Mouse (Mus musculus) myocyte (in vitro differentiated cells): Measurements from ENCODE around the gene Mt4. TPM values are rescaled to one million over a fixed set of nuclear protein-coding genes. Genes with fewer than 3 reads are reported as not detected.

ENCODE experiments used
- H3K27me3 ChIP-seq: one replicate; pipeline ENCODE4 v1.6.1; 2011; ENCODE audit not compliant: control insufficient read depth, insufficient read depth, insufficient read length
- H3K36me3 ChIP-seq: one replicate; pipeline ENCODE4 v1.6.1; 2011; ENCODE audit not compliant: control insufficient read depth, insufficient read depth
- H3K4me2 ChIP-seq: one replicate; pipeline ENCODE4 v1.6.1; 2011; ENCODE audit warnings: low read depth, control low read depth
- H3K4me3 ChIP-seq: one replicate; pipeline ENCODE4 v1.5.1; 2011; ENCODE audit warnings: mild to moderate bottlenecking, control low read depth, moderate library complexity
- H3K79me2 ChIP-seq: one replicate; pipeline ENCODE4 v1.6.1; 2011; ENCODE audit not compliant: control insufficient read depth, insufficient read depth
- H3ac ChIP-seq: one replicate; pipeline ENCODE4 v1.6.1; 2011; ENCODE audit not compliant: control insufficient read depth, insufficient read length
- CEBPB ChIP-seq: IDR thresholded peaks from 2 replicates; pipeline ENCODE4 v1.6.1; 2011; ENCODE audit warnings: mild to moderate bottlenecking, moderate library complexity; ENCODE audit not compliant: poor library complexity, insufficient read depth, severe bottlenecking
- E2F4 ChIP-seq: IDR thresholded peaks from one replicate; pipeline ENCODE4 v1.6.1; 2011; ENCODE audit warnings: mild to moderate bottlenecking, control low read depth, moderate library complexity; ENCODE audit not compliant: insufficient read depth
- MAX ChIP-seq: IDR thresholded peaks from one replicate; pipeline ENCODE4 v1.6.1; 2011; ENCODE audit warnings: low read depth, mild to moderate bottlenecking, control low read depth
- MYOD1 ChIP-seq, 3 experiments: IDR thresholded peaks; one replicate each; pipeline ENCODE4 v1.6.1; 2011; ENCODE audit warnings: control low read depth in 2 of 3, low read depth in 2 of 3, mild to moderate bottlenecking in 2 of 3, moderate library complexity in 1 of 3; ENCODE audit not compliant: insufficient read length in 2 of 3, control insufficient read depth in 1 of 3
- MYOG ChIP-seq, 3 experiments: IDR thresholded peaks; one replicate each; pipeline ENCODE4 v1.6.1; 2011; ENCODE audit warnings: control low read depth in 2 of 3, low read depth in 2 of 3, mild to moderate bottlenecking in 2 of 3; ENCODE audit not compliant: insufficient read length in 2 of 3, control insufficient read depth in 1 of 3, insufficient read depth in 1 of 3
- POLR2A ChIP-seq: IDR thresholded peaks from one replicate; pipeline ENCODE4 v1.6.1; 2011; ENCODE audit warnings: low read depth, mild to moderate bottlenecking, control low read depth, moderate library complexity; ENCODE audit not compliant: insufficient read length
- POLR2AphosphoS2 ChIP-seq: IDR thresholded peaks from one replicate; pipeline ENCODE4 v1.6.1; 2011; ENCODE audit warnings: low read depth, control low read depth; ENCODE audit not compliant: insufficient read length
- REST ChIP-seq: IDR thresholded peaks from one replicate; pipeline ENCODE4 v1.6.1; 2011; ENCODE audit warnings: mild to moderate bottlenecking, control low read depth, moderate library complexity; ENCODE audit not compliant: insufficient read depth, insufficient read length
- SRF ChIP-seq: IDR thresholded peaks from one replicate; pipeline ENCODE4 v1.6.1; 2011; ENCODE audit warnings: low read depth; ENCODE audit not compliant: control insufficient read depth, insufficient read length
- TCF12 ChIP-seq: IDR thresholded peaks from one replicate; pipeline ENCODE4 v1.6.1; 2011; ENCODE audit warnings: mild to moderate bottlenecking, control low read depth; ENCODE audit not compliant: poor library complexity, insufficient read depth, severe bottlenecking
- TCF3 ChIP-seq: IDR thresholded peaks from one replicate; pipeline ENCODE4 v1.6.1; 2011; ENCODE audit warnings: low read depth, control low read depth; ENCODE audit not compliant: insufficient read length
- USF1 ChIP-seq: IDR thresholded peaks from one replicate; pipeline ENCODE4 v1.6.1; 2011; ENCODE audit warnings: low read depth, mild to moderate bottlenecking, control low read depth, moderate library complexity
- polyA plus RNA-seq: library from polyadenylated mRNA; unstranded; fragments of >200 nt; fragmentation: generic; extraction: Trizol; gene quantifications from one replicate; pipeline ENCODE4 v1.2.1, GENCODE M21; 2012; ENCODE audit warnings: missing spikeins

Mt4 gene
- polyA plus RNA-seq, 1 experiment: not detected

GRCm38 (mm10) chr8:94098081-94098974 lies 38.7 kb upstream of the Mt4 start, which contains the start of gene Bbs2:
Bbs2 (minus strand) TSS chr8:94098928.
- Histone ChIP-seq H3K79me2 (no peaks in the 10 kb centered on the region), H3K27me3 (no peaks in the 10 kb centered on the region), H3ac (peak within 1 kb of the TSS; percentile 8), H3K4me3 (peak within 1 kb of the TSS; percentile 30), H3K36me3 (no peaks in the 10 kb centered on the region), H3K4me2 (peak within 1 kb of the TSS; percentile 95)
- TF ChIP-seq MAX (no peak), MYOD1 (IDR thresholded peaks at IDR 0.05; ENCODE audit: control insufficient read depth in 1 of 3, insufficient read length in 2 of 3, low read depth in 2 of 3) (peak in 1 of 3 experiments; percentile 17), TCF12 (no peak), USF1 (no peak), REST (peak; percentile 30), CEBPB (no peak), MYOG (IDR thresholded peaks at IDR 0.05; ENCODE audit: control insufficient read depth in 1 of 3, insufficient read depth in 1 of 3, insufficient read length in 2 of 3, low read depth in 2 of 3) (peak in 1 of 3 experiments; percentile 37), E2F4 (no peak), TCF3 (no peak), SRF (peak; percentile 13), POLR2A (peak; percentile 99), POLR2AphosphoS2 (peak; percentile 98)

GRCm38 (mm10) chr8:94098996-94099395 lies 38.0 kb upstream of the Mt4 start:
- H3K36me3 ChIP-seq: no peaks in the 10 kb centered on the region
- peak overlapping the region; percentile 8 for H3ac ChIP-seq
- TF ChIP-seq SRF: no peak
- no peak for TF ChIP-seq POLR2A
- no peak for TF ChIP-seq MYOD1 (IDR thresholded peaks at IDR 0.05; ENCODE audit: control insufficient read depth in 1 of 3, insufficient read length in 2 of 3, low read depth in 2 of 3)
- TF ChIP-seq E2F4: no peak
- no peak for TF ChIP-seq USF1
- TF ChIP-seq CEBPB: no peak
- no peak for TF ChIP-seq TCF12
- no peak for TF ChIP-seq TCF3
- TF ChIP-seq MAX: no peak
- no peak for TF ChIP-seq REST
- no peak for TF ChIP-seq MYOG (IDR thresholded peaks at IDR 0.05; ENCODE audit: control insufficient read depth in 1 of 3, insufficient read depth in 1 of 3, insufficient read length in 2 of 3, low read depth in 2 of 3)
- TF ChIP-seq POLR2AphosphoS2: no peak
- H3K4me2 ChIP-seq: peak overlapping the region; percentile 95
- H3K27me3 ChIP-seq: no peaks in the 10 kb centered on the region
- peak overlapping the region; percentile 30 for H3K4me3 ChIP-seq
- H3K79me2 ChIP-seq: no peaks in the 10 kb centered on the region

DNA sequence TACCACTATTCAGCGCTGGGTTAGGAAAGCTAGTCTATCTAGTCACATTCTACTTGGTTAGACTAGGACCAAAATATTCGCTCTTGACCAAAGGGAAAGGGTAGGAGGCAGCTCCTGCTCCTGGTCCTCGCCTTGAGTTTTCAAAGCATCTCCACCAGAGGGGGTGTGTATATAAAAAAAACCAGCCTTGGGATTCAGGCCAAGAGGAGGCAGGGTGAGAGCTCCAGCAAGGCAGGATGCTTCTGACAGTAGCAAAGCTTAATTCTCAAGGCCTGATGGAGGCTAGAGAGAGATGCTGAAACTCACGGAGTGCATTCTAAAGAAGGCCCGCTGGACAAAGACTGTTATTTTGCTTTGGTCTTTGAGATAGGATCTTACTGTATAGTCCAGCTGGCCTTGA lies 32.9 kb upstream of the Mt4 start:
- Histone ChIP-seq H3K27me3 (no peaks in the 10 kb centered on the region), H3K4me2 (no peak overlapping the region), H3K36me3 (no peaks in the 10 kb centered on the region), H3K79me2 (no peaks in the 10 kb centered on the region), H3ac (no peak overlapping the region), H3K4me3 (no peak overlapping the region)
- no peak for TF ChIP-seq TCF12
- no peak for TF ChIP-seq MYOG (IDR thresholded peaks at IDR 0.05; ENCODE audit: control insufficient read depth in 1 of 3, insufficient read depth in 1 of 3, insufficient read length in 2 of 3, low read depth in 2 of 3)
- no peak for TF ChIP-seq MYOD1 (IDR thresholded peaks at IDR 0.05; ENCODE audit: control insufficient read depth in 1 of 3, insufficient read length in 2 of 3, low read depth in 2 of 3)
- no peak for TF ChIP-seq USF1
- TF ChIP-seq TCF3: no peak
- TF ChIP-seq E2F4: no peak
- TF ChIP-seq POLR2A: no peak
- no peak for TF ChIP-seq CEBPB
- TF ChIP-seq MAX: no peak
- no peak for TF ChIP-seq SRF
- TF ChIP-seq REST: no peak
- no peak for TF ChIP-seq POLR2AphosphoS2

GRCm38 (mm10) chr8:94107871-94108270 lies 29.1 kb upstream of the Mt4 start:
- Histone ChIP-seq H3K36me3 (no peaks in the 10 kb centered on the region), H3K4me3 (no peak overlapping the region), H3K27me3 (no peaks in the 10 kb centered on the region), H3ac (no peak overlapping the region), H3K4me2 (peak overlapping the region; percentile 47), H3K79me2 (no peaks in the 10 kb centered on the region)
- no peak for TF ChIP-seq USF1
- no peak for TF ChIP-seq TCF12
- TF ChIP-seq REST: no peak
- TF ChIP-seq MYOG (IDR thresholded peaks at IDR 0.05; ENCODE audit: control insufficient read depth in 1 of 3, insufficient read depth in 1 of 3, insufficient read length in 2 of 3, low read depth in 2 of 3): no peak
- TF ChIP-seq POLR2A: no peak
- no peak for TF ChIP-seq TCF3
- no peak for TF ChIP-seq CEBPB
- no peak for TF ChIP-seq POLR2AphosphoS2
- TF ChIP-seq SRF: no peak
- no peak for TF ChIP-seq E2F4
- TF ChIP-seq MAX: no peak
- TF ChIP-seq MYOD1 (IDR thresholded peaks at IDR 0.05; ENCODE audit: control insufficient read depth in 1 of 3, insufficient read length in 2 of 3, low read depth in 2 of 3): no peak

DNA sequence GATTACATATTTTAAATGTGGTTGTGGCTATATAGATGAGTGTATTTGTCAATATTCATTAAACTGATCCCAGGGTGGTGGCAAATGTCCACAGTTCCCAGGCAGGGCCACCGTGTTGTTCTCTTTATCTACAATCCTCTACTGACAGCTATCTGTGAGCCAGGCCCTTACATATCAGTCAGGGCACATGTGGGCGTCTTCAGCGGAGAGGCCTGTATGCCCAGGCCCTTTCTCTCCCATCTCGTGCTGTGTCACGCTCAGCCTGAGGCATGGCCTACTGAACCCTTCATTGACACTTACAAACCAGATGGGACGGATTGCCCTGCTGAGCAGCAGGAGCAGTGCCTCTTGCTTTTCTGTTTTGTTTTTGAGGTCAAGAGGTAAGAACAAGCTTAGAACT lies 27.6 kb upstream of the Mt4 start:
- Histone ChIP-seq H3K4me3 (no peak overlapping the region), H3K4me2 (no peak overlapping the region), H3K79me2 (no peaks in the 10 kb centered on the region), H3K27me3 (no peaks in the 10 kb centered on the region), H3K36me3 (no peaks in the 10 kb centered on the region), H3ac (no peak overlapping the region)
- TF ChIP-seq TCF12 (no peak), E2F4 (no peak), SRF (no peak), CEBPB (no peak), MYOG (IDR thresholded peaks at IDR 0.05; ENCODE audit: control insufficient read depth in 1 of 3, insufficient read depth in 1 of 3, insufficient read length in 2 of 3, low read depth in 2 of 3) (no peak)
